Mouse (Mus musculus) right cerebral cortex, postnatal 25 days (tissue): ENCODE results near the gene Snrnp25.

ENCODE experiments used
- DNase-seq: peaks from one replicate; pipeline ENCODE4 v3.0.0; 2022

The Snrnp25 gene

GRCm38 (mm10) chr11:32225222-32226104, 20.2 kb downstream of the Snrnp25 start:
- no peak for DNase-seq

GRCm38 (mm10) chr11:32226124-32226871, 21.1 kb downstream of the Snrnp25 start, which contains the start of gene Mpg:
Gene Mpg, plus strand, starts transcription at chr11:32226505.
- DNase-seq = peak; percentile 90

- DNase-seq = no peak
These were observed 21.8 kb downstream of the Snrnp25 start for GRCm38 (mm10) chr11:32227041-32227440.

GRCm38 (mm10) chr11:32227555-32227954, 22.3 kb downstream of the Snrnp25 start:
- no peak for DNase-seq

GRCm38 (mm10) chr11:32228292-32228845, 23.2 kb downstream of the Snrnp25 start:
- no peak for DNase-seq

GRCm38 (mm10) chr11:32230220-32230619, 25.0 kb downstream of the Snrnp25 start:
- DNase-seq = no peak

GRCm38 (mm10) chr11:32231125-32231524, 25.9 kb downstream of the Snrnp25 start:
- no peak for DNase-seq

- DNase-seq = no peak
These were observed 27.6 kb downstream of the Snrnp25 start for GRCm38 (mm10) chr11:32232848-32233247.

- no peak for DNase-seq
These were observed 28.7 kb downstream of the Snrnp25 start for GRCm38 (mm10) chr11:32233895-32234294.

- no peak for DNase-seq
These were observed 29.7 kb downstream of the Snrnp25 start for GRCm38 (mm10) chr11:32234816-32235485.

- DNase-seq = peak; percentile 67
These were observed 30.4 kb downstream of the Snrnp25 start for GRCm38 (mm10) chr11:32235646-32236045.

- no peak for DNase-seq
These were observed 30.9 kb downstream of the Snrnp25 start for GRCm38 (mm10) chr11:32236132-32236531.

GRCm38 (mm10) chr11:32236712-32237410, 31.6 kb downstream of the Snrnp25 start:
- no peak for DNase-seq

GRCm38 (mm10) chr11:32237411-32237795, 32.2 kb downstream of the Snrnp25 start:
- no peak for DNase-seq

GRCm38 (mm10) chr11:32238093-32238860, 33.1 kb downstream of the Snrnp25 start:
- DNase-seq = peak; percentile 69

- DNase-seq = no peak
These were observed 36.2 kb downstream of the Snrnp25 start for GRCm38 (mm10) chr11:32241391-32241790.

- DNase-seq = no peak
These were observed 37.0 kb downstream of the Snrnp25 start for GRCm38 (mm10) chr11:32242209-32242608.

- DNase-seq = no peak
These were observed 38.2 kb downstream of the Snrnp25 start for GRCm38 (mm10) chr11:32243205-32243955.

- no peak for DNase-seq
These were observed 38.8 kb downstream of the Snrnp25 start for GRCm38 (mm10) chr11:32244064-32244463.

- DNase-seq = no peak
These were observed 39.4 kb downstream of the Snrnp25 start for GRCm38 (mm10) chr11:32244617-32245016.

GRCm38 (mm10) chr11:32245614-32246013, 40.4 kb downstream of the Snrnp25 start:
- DNase-seq = no peak
